ENCODE assay signal across 13 mouse cellular contexts in the genomic region with DNA sequence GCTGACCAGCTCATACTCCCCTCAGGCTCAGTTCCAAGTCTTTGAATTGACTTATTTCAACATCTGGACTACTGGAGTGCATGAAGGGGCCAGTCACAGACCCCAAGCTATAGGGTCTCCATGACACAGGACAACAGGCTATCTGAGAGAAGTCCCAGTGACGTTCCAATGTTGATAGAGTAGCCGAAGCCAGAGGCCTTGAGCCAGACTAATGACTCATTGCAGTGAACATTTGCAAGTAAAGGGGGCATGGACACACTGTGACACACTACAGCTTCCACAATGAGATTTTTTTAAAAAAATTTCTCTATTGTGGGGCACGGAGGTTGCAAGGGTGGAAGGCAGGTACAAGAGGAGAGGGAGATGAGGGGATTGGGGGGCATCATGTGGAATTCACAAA.
"Had no signal": no experiment of that assay in that cellular context is flagged by ENCODE, and none has a peak within 500 bp of the region (broad histone marks: within the 10 kb centered on the region; RNA-seq: fewer than 3 reads in every experiment).

No protein-coding gene starts in this region.

- DNase-seq: lung, adult 18-20 months; lung, embryonic 14.5 days; lung, postnatal 10 days; lung, postnatal 4 days; midbrain, embryonic 14.5 days; retina, postnatal 1 day; right cerebral cortex, adult 18-20 months; right cerebral cortex, postnatal 25 days; right cerebral cortex, postnatal 4 days; spleen, adult 18-20 months; thymus, adult 18-20 months; thymus, postnatal 14 days; thymus, postnatal 36 days had no signal
